Mouse (Mus musculus) embryo, embryonic 11.5 days (tissue): ENCODE data around the gene Tmem139.
A peak's percentile ranks its signal among the peaks of the same experiment; 100 is the strongest.

ENCODE experiments used
- DNase-seq: peaks from one replicate; pipeline ENCODE4 v3.0.0-alpha.2; 2012; ENCODE audit warnings: low read depth, low spot score

Tmem139 gene

GRCm38 (mm10) chr6:42261524-42262170, at the start of gene Tmem139:
Tmem139 (plus strand) TSS chr6:42261970.
- DNase-seq, result no peak

DNA sequence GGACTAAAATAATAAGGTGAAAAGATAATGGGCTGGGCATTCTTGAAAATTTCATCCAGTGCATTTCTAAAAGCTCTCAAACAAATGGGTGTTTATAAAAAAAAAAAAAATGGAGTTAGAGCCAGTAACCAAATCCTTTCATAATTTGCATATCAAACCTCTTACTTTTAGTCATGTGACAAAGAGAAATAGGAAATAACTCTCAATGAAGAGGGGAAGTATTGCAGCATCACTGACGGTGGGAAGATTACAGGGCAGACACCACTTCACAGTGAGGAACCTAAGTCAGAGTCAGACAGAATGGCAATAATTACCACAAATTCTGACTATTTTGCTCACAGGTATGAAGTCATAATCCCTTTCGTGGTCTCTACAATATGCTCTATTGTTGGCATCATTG, 46.7 kb upstream of the Tmem139 start, which contains the start of gene Tas2r144:
Gene Tas2r144 (plus strand): TSS at position 301 of the 400 bp plus-strand sequence.
- no peak for DNase-seq

- DNase-seq, result no peak
Observed at GRCm38 (mm10) chr6:42222286-42222685, 39.5 kb upstream of the Tmem139 start.

GRCm38 (mm10) chr6:42225046-42225445, 36.7 kb upstream of the Tmem139 start:
- no peak for DNase-seq

GRCm38 (mm10) chr6:42227240-42228101, 34.3 kb upstream of the Tmem139 start:
- DNase-seq, result peak; percentile 54

DNA sequence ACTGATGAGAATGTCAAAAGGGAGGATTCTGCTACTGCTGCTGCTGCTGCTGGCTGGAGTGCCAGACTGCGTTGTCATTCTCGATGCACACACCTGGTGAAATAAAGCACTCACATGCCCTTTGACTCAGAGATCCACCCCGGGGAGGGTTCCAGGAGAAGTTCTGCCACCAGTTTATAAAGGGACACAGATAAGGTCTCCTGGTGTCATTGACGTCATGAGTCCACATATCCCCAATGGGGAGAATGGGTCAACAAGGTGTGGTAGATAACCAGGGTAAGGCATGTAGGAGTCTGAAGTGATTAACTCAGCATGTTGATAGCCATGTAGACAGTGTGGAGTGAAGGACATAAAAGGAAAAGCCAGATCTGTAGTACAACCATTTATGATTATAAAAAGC, 32.2 kb upstream of the Tmem139 start:
- no peak for DNase-seq

DNA sequence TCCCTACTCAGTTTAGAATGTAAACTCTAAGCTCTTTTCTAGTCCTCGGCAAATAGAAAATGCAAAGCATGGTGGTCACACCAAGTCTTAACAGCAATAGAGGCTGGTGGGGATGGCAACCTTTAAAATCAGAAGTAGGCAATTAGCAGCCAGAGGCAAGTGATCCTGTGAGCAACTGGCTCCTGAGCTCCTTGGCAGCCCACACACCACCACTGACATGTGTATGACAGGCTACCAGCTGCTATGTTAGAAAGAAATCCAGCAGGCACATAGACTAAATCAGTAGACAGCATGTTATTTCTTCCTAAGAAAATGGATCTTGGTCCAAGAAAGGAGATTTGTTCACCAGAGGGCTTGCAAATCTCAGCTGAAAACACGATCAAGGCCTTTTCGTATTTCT, 30.6 kb upstream of the Tmem139 start:
- DNase-seq, result no peak

DNA sequence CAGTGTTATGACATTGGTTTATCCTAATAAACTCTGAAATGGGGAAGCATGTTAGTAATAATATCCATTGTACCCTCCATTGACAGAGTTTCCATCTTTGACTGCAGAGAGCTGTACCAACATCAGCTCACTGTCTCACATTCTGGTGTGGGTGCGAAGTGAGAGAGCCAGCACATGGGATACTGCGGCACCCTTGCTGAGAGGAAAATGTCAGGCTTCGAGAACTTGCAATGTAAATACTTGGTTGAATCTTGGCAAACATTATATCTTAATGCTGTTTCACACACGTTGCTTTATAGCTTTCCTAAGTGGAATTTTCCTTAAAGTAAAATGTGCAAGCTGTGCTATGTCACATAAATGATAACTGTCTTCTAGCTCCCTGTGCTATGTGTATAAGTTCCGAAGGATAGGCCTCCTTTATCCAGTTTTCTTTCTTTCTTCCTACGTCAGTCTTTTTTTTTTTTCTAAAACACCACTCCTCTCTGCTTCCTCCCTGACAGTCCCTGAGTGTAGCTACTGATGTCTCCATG, 24.4 kb upstream of the Tmem139 start:
- no peak for DNase-seq

DNA sequence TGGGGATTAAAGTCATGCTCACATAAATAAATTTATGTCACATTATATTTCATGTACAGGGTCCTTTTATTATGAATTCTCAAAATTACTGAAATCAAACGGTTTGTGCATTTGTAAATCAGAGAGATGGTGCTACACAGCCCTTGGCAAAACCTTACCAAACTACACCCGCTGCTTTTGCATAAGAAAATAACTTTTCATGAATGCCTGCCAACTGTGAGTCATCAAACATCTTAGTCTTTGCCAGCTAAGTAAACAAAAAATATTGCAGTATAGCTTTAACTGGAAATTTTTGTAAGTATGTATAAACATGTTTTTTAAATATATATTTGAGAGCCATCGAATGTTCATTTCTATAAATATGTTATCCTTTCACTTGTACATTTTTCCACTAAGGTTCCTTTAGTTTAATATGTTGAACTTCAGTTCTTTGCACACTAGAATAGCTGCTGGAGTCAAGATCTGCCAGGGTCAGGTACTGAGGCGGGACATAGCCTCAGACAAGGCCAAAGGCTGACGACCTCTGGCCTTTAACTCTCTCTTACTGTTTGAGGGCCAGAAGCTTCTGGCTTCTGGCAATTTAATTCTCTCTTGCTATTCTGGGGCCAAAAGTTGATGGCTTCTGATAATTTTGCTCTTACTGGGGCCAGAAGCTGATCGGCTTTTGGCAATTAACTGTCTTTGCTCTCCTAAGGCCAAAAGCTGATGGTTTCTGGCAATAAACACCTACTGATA, 20.3 kb upstream of the Tmem139 start:
- no peak for DNase-seq

GRCm38 (mm10) chr6:42245711-42246353, 15.9 kb upstream of the Tmem139 start, which contains the start of gene Gstk1:
Gstk1 (plus strand) TSS chr6:42245935.
- peak; percentile 72 for DNase-seq

GRCm38 (mm10) chr6:42247173-42247572, 14.6 kb upstream of the Tmem139 start:
- DNase-seq, result no peak

DNA sequence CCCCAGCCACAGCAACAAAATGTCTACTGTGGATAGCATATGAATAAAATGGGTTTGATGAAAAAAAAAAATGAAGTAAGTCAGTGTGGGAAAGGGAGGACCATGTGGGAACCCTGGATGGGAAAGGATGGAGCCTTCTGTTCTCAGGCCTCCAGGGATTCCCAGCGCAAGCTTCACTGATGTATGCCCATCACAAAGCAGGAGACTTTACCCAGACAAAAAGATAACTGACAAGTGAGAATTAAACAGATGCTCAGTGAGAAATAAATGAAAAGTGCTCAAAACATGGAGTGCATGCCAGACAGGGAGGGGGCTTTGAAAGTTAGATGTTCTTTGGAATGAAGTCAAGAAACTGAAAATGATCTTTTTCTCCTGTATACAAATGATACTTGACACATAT, 13.8 kb upstream of the Tmem139 start:
- DNase-seq, result no peak

DNA sequence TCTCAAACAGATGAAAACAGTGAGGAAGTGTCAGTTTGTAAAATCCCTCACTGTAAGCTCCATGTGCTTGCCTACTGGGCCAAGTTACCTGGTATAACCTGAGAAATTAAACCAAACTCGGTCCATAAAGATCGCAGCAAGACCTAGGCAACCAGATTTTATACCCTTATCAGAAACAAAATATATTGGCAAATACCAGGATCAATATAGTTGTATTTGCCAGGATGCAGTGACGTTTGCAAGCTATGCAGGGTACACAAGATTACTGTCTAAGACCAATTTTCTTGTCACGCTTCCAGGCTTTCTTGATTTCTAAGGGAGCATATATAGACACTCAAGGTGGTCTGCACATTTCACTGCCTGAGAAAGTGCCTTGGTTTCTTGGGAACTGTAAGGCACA, 10.0 kb upstream of the Tmem139 start:
- DNase-seq, result no peak

DNA sequence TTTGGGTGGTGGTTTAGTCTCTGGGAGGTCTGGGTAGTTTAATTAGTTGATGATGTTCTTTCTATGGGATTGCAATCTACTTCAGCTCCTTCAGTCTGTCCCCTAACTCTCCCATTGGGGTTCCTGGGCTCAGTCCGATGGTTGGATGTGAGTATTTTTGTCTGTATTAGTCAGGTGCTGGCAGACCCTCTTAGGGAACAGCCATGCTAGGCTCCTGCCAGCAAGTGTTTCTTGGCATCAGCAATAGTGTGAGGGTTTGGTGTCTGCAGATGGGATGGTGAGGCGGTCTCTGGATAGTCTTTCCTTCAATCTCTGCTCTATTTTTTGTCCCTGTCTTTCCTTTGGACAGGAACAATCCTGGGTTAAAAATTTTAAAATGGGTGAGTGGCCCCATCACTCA, 8.7 kb upstream of the Tmem139 start:
- DNase-seq, result no peak

DNA sequence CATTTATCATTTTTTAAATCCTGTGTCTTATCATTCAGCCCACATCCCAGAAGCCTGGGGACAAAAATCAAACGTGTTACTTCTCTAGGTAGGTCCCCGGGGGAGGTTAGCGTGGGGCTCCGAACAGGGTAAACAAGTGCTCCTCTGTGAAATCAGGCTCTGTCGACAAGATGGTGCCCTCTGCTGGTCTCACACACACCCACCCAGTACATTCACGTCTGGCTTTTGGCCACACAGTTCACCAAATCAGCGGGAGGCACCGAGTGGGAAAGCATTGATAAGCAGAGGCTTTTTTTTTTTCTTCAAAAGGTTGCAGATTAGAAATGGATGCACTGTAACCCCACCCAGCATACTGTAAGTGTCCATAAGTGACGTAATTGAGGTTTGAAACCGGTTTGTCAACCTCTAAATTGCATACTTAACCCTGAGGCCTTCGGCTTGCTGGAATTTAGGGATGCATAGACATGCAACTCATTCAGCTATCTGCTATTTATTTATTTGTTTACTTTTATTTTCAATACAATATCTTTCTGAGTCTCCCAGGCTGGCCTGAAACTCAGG, 4.4 kb upstream of the Tmem139 start:
- no peak for DNase-seq

DNA sequence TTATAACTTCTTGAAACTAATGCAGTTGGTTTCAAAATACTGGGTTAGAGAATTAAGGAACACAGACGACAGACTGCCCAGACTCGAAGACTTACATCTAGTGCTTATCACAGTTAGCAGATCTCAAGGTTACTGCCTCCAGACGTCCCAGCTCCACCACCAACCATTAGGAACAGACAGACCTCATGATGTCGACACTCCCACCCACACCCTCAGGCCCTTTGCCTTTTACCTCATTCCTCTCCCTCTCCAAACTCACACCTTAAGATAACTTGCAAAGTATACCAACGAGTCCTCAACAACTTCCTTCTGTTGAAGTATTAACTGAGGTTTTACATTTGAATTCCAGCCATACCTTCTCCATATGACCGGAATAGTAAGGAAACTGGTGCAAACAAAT, 1.3 kb upstream of the Tmem139 start:
- DNase-seq, result no peak

GRCm38 (mm10) chr6:42264626-42265312, 3.0 kb downstream of the Tmem139 start, which contains the start of gene Casp2:
Casp2 (plus strand) TSS chr6:42264985.
- DNase-seq, result peak; percentile 97

- DNase-seq, result no peak
Observed at GRCm38 (mm10) chr6:42265391-42266330, 3.9 kb downstream of the Tmem139 start.

DNA sequence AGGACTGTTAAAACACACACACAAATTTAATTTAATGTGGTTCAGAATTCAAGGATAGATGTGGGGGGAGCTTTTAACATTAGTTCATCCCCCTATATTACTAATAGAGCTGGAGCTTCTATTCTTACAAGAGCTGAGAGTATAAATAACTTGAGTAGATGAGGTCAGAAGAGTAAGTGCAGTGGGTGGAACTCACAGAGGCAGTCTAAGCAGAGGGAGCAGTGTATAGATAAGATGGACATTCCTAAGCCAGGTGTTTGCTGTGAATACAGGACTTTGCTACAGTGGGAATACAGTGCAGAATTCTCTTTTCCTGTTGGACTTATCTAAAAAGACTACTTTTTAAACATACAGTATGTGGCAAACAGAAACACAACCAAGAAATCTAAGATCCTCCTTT, 9.0 kb downstream of the Tmem139 start:
- no peak for DNase-seq
